Mouse (Mus musculus): Measurements from ENCODE around the gene 4930583I09Rik.

4930583I09Rik gene

GRCm38 (mm10) chr17:64802168-64802955, 33.5 kb downstream of the 4930583I09Rik start:
- DNase-seq: no peak

DNA sequence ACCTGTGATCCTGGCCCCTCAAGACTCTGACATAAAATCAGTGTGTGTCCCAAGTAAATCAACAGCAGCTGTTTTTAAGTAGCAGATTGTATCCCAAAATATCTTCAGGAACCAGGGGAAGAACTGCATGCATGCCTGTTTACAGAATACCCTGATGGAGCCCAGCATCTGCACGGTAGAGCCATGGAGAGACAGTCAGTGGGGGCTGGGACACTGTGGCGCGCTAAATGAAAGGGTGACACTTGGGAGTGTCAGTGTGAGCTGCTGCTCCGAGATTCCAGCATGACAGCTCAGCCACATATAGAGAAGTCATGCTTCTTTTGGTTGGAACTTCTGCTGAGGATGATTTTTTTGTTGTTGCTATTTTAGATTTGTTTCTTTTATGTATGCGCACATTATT, 43.2 kb downstream of the 4930583I09Rik start:
- DNase-seq: no peak

DNA sequence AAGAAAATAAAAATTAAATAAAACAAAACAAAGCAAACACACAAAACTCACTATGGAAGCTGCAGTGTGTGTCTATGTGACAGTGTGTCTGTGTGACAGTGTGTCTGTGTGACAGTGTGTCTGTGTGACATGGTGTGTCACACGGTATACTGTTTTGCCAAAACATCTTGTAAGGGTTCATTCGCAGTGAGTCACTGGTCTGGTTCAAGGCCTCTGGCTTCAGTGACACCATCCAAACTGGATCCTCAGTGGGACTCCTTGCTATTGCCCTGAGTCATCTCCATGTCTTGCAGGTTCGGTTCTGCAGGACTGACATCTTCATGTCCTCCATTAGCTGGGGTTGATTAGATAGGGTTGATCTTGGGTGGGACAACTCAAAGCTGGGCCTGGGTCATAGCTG, 43.8 kb downstream of the 4930583I09Rik start:
- no peak for DNase-seq

DNA sequence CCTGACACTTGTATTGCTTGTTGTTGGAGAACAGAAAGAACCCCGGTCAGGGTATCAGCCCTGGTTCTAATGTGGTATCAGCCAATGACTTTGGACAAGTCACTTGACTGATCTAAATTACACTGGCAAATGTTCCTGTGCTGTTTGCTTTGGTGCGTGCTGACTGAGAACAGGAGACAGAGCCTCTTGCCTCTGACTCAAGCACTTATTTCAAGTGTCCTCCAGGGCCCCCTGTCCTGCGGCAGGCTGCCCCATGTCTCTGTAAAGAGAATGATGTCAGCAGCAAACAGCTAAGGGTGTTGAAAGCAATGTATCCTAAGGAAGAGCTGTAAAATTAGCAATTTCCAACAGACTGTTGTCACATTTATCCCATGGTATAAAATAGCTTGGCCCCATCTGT, 46.7 kb downstream of the 4930583I09Rik start:
- no peak for DNase-seq

DNA sequence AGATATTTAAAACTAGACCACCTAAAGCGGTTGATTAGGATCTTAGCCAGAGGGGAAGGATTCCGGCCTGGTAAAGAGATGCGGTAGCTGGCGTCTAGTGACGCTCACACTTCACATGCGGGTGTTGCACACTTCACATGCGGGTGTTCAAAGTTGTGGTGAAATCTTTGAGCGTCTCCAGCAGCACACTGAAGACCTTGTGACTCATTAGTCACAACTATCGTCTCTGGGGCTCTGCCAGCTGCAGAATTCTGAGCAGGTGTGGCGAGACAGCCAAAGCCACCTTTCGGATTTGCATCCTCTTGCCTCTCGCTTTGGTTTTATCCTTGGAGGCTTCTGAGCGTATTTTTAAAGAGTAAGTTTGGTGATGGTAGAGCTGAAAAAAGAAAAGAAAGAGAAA, 47.6 kb downstream of the 4930583I09Rik start:
- DNase-seq: no peak

DNA sequence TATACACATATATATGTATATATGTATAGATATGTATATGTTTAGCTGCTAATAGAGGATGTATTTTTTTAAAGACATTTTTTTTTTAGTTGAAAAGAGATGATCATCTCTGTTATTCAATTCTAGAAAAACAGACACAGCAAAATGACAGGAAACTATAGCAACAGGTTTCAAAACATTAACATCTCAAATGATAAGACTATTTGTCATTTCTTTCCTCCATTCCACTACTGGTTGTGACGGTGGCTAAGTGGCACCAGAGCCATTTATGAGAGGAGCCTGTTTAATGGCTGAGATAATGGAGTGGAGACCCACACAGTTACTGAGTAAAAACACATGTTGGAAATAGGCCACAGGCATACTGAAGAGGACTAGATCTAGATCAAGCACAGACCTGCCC, 49.9 kb downstream of the 4930583I09Rik start:
- no peak for DNase-seq
